Mouse (Mus musculus) limb, embryonic 11.5 days (tissue): ENCODE results near the gene Tlr7. TPM values are rescaled to one million over a fixed set of nuclear protein-coding genes. Genes with fewer than 3 reads are reported as not detected.
"Not testable (repeated sequence)": the region's sequence is repeated elsewhere in the genome, so short reads cannot be mapped to it uniquely, and the experiment has no call there.

Experiments
- ATAC-seq: fragments of 200-750 bp; cut with Nextera tagmentation; 2 replicates; pipeline ENCODE4 v1.8.0; 2017; ENCODE audit warnings: low read depth; ENCODE audit not compliant: insufficient number of reproducible peaks, low FRiP score, low TSS enrichment
- DNase-seq: peaks from one replicate; pipeline ENCODE4 v3.0.0-alpha.2; 2015; ENCODE audit warnings: low spot score
- H3K27ac ChIP-seq: fragments of 300-500 bp; sonication (generic); replicated peaks from 2 replicates; pipeline ENCODE4 v1.5.1; 2014; ENCODE audit warnings: low read depth, mild to moderate bottlenecking, low read length
- H3K27me3 ChIP-seq: fragments of 300-500 bp; sonication (generic); 2 replicates; pipeline ENCODE4 v1.6.1; 2014; ENCODE audit warnings: mild to moderate bottlenecking, low read length, mixed read lengths; ENCODE audit not compliant: control insufficient read depth, insufficient read depth
- H3K36me3 ChIP-seq: fragments of 300-500 bp; sonication (generic); 2 replicates; pipeline ENCODE4 v1.6.1; 2014; ENCODE audit warnings: mild to moderate bottlenecking, low read length, moderate library complexity, mixed read lengths; ENCODE audit not compliant: control insufficient read depth, insufficient read depth
- H3K4me1 ChIP-seq: fragments of 300-500 bp; sonication (generic); 2 replicates; pipeline ENCODE4 v1.6.1; 2014; ENCODE audit warnings: low read length, mixed read lengths; ENCODE audit not compliant: control insufficient read depth, insufficient read depth
- H3K4me2 ChIP-seq: fragments of 300-500 bp; sonication (generic); 2 replicates; pipeline ENCODE4 v1.6.1; 2014; ENCODE audit warnings: low read depth, mild to moderate bottlenecking, moderate library complexity; ENCODE audit not compliant: severe bottlenecking
- H3K4me3 ChIP-seq: fragments of 300-500 bp; sonication (generic); 2 replicates; pipeline ENCODE4 v1.5.1; 2014; ENCODE audit warnings: low read depth, low read length
- H3K9ac ChIP-seq: fragments of 300-500 bp; sonication (generic); 2 replicates; pipeline ENCODE4 v1.6.1; 2014; ENCODE audit warnings: mild to moderate bottlenecking, low read length
- H3K9me3 ChIP-seq: fragments of 300-500 bp; sonication (generic); 2 replicates; pipeline ENCODE4 v1.6.1; 2016; ENCODE audit warnings: low read length; ENCODE audit not compliant: control insufficient read depth
- WGBS: fragments of 180-500 bp; shearing (Covaris S2); extraction: QIAGEN DNeasy Blood & Tissue Kit; methylation state at CpG from one replicate; pipeline ENCODE4 v1.1.7; 2014; 5-methylcytosine and 5-hydroxymethylcytosine counted together
- polyA plus RNA-seq: library from polyadenylated mRNA; unstranded; fragments of >200 nt; fragmentation: Nextera tagmentation; extraction: Ambion mirVana; gene quantifications from 2 replicates; pipeline ENCODE4 v1.2.1, GENCODE M21; 2014

Gene Tlr7
- polyA plus RNA-seq: 0.27 and 0.45 TPM in 2 replicates

DNA sequence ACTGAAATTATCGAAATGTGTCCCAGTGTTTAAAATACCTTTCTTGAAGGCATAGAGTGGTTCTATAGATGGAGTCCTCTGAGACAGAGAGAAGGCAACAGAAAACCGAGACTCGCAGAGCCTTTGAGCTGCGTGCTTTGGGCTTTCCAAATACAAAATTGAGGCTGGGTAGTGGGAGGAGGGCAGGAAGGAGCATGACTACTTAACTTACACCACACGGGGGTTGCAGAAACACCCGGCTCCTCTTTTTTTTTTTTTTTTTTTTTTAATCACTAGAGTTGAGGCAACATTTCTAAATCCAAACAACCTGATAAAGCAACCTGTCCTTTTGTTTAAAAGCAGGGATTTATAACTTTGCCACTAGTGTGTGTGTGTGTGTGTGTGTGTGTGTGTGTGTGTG, at the start of gene Tlr7:
TSS of gene Tlr7 (minus strand) at position 160 of the 400 bp plus-strand sequence.
- Histone ChIP-seq H3K4me3 (no peak within 1 kb of the TSS), H3K4me1 (no peaks in the 10 kb centered on the region), H3K27ac (no peak within 1 kb of the TSS), H3K9ac (no peak within 1 kb of the TSS), H3K36me3 (no peaks in the 10 kb centered on the region), H3K9me3 (no peaks in the 10 kb centered on the region), H3K27me3 (peaks cover 2% of the 10 kb centered on the region; the same call in 1 of the 2 replicates), H3K4me2 (no peak within 1 kb of the TSS)
- ATAC-seq (no peak), DNase-seq (no peak)
- 80% methylated on average over 6 of the region's 6 CpGs for WGBS

- Histone ChIP-seq H3K9ac (no peak overlapping the region), H3K9me3 (no peaks in the 10 kb centered on the region), H3K4me3 (no peak overlapping the region), H3K27me3 (peaks cover 15% of the 10 kb centered on the region), H3K4me1 (no peaks in the 10 kb centered on the region), H3K27ac (no peak overlapping the region), H3K36me3 (no peaks in the 10 kb centered on the region), H3K4me2 (no peak overlapping the region)
- no peak for DNase-seq
- WGBS: 56% methylated on average over 4 of the region's 4 CpGs
- no peak for ATAC-seq
Measured at GRCm38 (mm10) chrX:167380073-167380472, 49.7 kb upstream of the Tlr7 start.

DNA sequence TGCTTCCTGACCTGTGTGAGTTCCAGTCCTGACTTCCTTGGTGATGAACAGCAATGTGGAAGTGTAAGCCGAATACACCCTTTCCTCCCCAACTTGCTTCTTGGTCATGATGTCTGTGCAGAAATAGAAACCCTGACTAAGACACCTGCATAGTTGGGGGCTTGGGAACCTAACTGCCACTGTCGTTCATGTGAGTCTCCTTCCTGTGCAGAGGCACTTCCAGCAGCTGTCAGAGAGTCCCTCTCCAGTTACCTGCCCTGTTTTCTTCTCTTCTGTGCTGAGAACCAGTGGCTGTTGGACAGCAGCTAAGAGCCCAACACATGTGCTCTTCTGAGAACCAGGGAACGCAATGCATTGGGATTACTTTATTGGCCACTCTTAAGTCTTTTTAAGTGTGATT, 30.9 kb upstream of the Tlr7 start:
- not testable (repeated sequence) for H3K27me3 ChIP-seq, ATAC-seq, H3K9ac ChIP-seq, H3K27ac ChIP-seq, H3K9me3 ChIP-seq, H3K4me3 ChIP-seq, H3K36me3 ChIP-seq, DNase-seq, H3K4me2 ChIP-seq, H3K4me1 ChIP-seq
- WGBS: 86% methylated on average over 3 of the region's 3 CpGs

- Histone ChIP-seq H3K27me3 (no peaks in the 10 kb centered on the region), H3K4me1 (no peaks in the 10 kb centered on the region), H3K36me3 (no peaks in the 10 kb centered on the region), H3K9me3 (no peaks in the 10 kb centered on the region), H3K9ac (no peak overlapping the region), H3K27ac (no peak overlapping the region), H3K4me3 (no peak overlapping the region), H3K4me2 (no peak overlapping the region)
- ATAC-seq (no peak), DNase-seq (no peak)
- 80% methylated on average over 7 of the region's 7 CpGs for WGBS
Measured at GRCm38 (mm10) chrX:167359704-167360103, 29.3 kb upstream of the Tlr7 start.

DNA sequence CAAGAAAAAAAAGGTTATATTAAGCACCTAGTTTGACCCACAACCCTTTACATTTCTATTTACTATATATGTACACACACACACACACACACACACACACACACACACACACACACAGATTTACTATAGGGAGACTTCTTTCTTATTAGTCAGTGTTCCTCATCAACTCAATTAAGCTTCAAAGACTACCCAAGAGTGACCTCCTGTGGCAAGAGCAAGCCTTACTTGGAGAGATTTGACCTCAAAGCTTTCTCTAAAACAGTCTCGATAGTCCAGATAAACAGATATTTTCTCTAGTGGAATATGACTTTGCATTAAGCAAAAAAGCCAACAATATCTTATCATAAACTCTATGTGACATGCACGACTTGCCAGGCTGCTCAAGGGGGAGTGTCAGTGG, 27.1 kb upstream of the Tlr7 start:
- no peaks in the 10 kb centered on the region for H3K9me3 ChIP-seq
- no peaks in the 10 kb centered on the region for H3K4me1 ChIP-seq
- DNase-seq: no peak
- WGBS: 77% methylated on average over 2 of the region's 2 CpGs
- no peak overlapping the region for H3K27ac ChIP-seq
- no peaks in the 10 kb centered on the region for H3K36me3 ChIP-seq
- ATAC-seq: no peak
- no peak overlapping the region for H3K9ac ChIP-seq
- H3K27me3 ChIP-seq: no peaks in the 10 kb centered on the region
- no peak overlapping the region for H3K4me3 ChIP-seq
- no peak overlapping the region for H3K4me2 ChIP-seq

- H3K27ac ChIP-seq: no peak overlapping the region
- no peak overlapping the region for H3K9ac ChIP-seq
- no peak overlapping the region for H3K4me2 ChIP-seq
- DNase-seq (no peak), ATAC-seq (no peak)
- 91% methylated on average over 3 of the region's 3 CpGs for WGBS
- H3K36me3 ChIP-seq: no peaks in the 10 kb centered on the region
- H3K4me3 ChIP-seq: no peak overlapping the region
- H3K9me3 ChIP-seq: no peaks in the 10 kb centered on the region
- no peaks in the 10 kb centered on the region for H3K27me3 ChIP-seq
- H3K4me1 ChIP-seq: no peaks in the 10 kb centered on the region
Measured at GRCm38 (mm10) chrX:167355965-167356364, 25.6 kb upstream of the Tlr7 start.

DNA sequence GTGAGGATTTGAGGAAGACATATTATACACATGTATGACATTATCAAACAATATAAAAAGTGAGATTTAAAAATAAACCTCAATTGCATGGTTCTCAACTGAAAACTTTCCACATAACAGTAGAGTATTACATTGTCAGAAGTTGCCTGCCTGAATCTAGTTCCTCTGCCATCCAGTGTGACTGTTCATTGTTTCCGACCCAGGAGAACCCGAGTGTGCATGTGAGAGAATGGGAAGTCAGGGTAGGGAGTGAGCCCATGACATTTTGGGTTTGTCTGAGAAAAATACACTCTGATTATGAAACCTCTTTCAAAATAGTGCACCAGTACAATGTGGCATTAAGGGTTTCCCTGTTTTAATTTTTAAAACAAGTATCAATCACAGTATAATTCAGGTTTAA, 23.3 kb upstream of the Tlr7 start:
- WGBS: 93% methylated on average over 2 of the region's 2 CpGs
- Histone ChIP-seq H3K27ac (no peak overlapping the region), H3K4me1 (no peaks in the 10 kb centered on the region), H3K9me3 (no peaks in the 10 kb centered on the region), H3K9ac (no peak overlapping the region), H3K36me3 (no peaks in the 10 kb centered on the region), H3K27me3 (no peaks in the 10 kb centered on the region), H3K4me3 (no peak overlapping the region), H3K4me2 (no peak overlapping the region)
- ATAC-seq: no peak
- no peak for DNase-seq

GRCm38 (mm10) chrX:167346440-167346839, 16.1 kb upstream of the Tlr7 start:
- Histone ChIP-seq H3K9ac (no peak overlapping the region), H3K27ac (no peak overlapping the region), H3K27me3 (0 out of 2 replicates have a peak, but pooled peaks cover 5% of the 10 kb centered on the region), H3K36me3 (no peaks in the 10 kb centered on the region), H3K4me3 (no peak overlapping the region), H3K4me1 (no peaks in the 10 kb centered on the region), H3K4me2 (no peak overlapping the region), H3K9me3 (no peaks in the 10 kb centered on the region)
- WGBS: 96% methylated on average over 1 of the region's 1 CpGs
- ATAC-seq: no peak
- no peak for DNase-seq

GRCm38 (mm10) chrX:167344356-167344755, 14.0 kb upstream of the Tlr7 start:
- Histone ChIP-seq H3K4me2 (no peak overlapping the region), H3K27me3 (peaks cover 10% of the 10 kb centered on the region; the same call in 1 of the 2 replicates), H3K4me3 (no peak overlapping the region), H3K27ac (no peak overlapping the region), H3K9me3 (no peaks in the 10 kb centered on the region), H3K36me3 (no peaks in the 10 kb centered on the region), H3K4me1 (no peaks in the 10 kb centered on the region), H3K9ac (no peak overlapping the region)
- no peak for DNase-seq
- 88% methylated on average over 1 of the region's 1 CpGs for WGBS
- no peak for ATAC-seq
